11 mouse cellular contexts compared by ENCODE assay signal in the genomic region with DNA sequence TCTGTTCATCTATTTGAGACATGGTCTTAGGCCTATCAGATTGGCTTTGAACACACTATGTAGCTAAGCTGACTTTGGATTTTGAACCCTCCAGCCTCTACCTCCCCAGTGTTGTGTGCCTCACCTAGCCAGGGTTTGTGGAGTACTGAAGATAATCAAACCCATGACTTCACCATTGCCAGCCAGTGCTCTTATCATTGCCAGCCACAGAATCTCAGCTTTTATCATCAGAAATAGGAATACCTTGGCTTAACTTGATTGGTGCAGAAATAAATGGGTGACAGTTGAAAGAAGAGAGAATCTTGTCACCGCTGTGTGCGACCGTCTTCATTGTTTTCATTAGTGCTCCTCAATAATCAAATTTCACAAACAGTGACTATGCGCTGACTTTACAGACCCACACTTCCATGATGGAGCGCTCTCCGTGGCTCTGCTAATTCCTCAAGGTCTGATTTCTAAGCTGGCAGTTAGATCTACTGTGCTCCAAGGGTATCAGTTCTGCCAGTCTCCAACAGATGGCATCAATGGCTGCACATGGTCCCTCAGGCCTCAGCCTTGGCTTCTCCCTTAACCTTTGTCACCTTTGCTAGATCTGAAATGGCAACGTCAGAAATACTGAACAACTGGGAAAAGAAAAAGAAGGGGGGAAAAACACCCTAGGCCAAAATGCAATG.
A peak's percentile ranks its signal among the peaks of the same experiment; 100 is the strongest.
DNase-seq lines count a peak whose midpoint lies in the region; ATAC-seq and TF ChIP-seq lines count a peak whose summit lies in the region.
"Had no signal": no experiment of that assay in that cellular context is flagged by ENCODE, and none has a peak within 500 bp of the region (broad histone marks: within the 10 kb centered on the region; RNA-seq: fewer than 3 reads in every experiment).

No protein-coding gene starts in this region.

- no peak for ATAC-seq in liver, embryonic 11.5 days (replicated peaks; ENCODE audit: low FRiP score)
- ATAC-seq in inflammation-experienced regulatory T-cells, adult 6 months = peak; percentile 63
- ATAC-seq: midbrain, embryonic 16.5 days had no signal

- no peak for TF ChIP-seq POLR2A in liver, adult 2 months (IDR thresholded peaks at IDR 0.05; ENCODE audit: extremely low read depth, insufficient read depth, low read length)
- no peak for TF ChIP-seq POLR2A in thymus, adult 2 months (IDR thresholded peaks at IDR 0.05; ENCODE audit: control insufficient read depth, extremely low read depth, insufficient read depth, low read length, poor library complexity)

- no peaks in the 10 kb centered on the region for H3K27me3 ChIP-seq in liver, adult 2 months (ENCODE audit: control insufficient read depth, insufficient read depth, low read length)
- no peaks in the 10 kb centered on the region for H3K27me3 ChIP-seq in liver, embryonic 11.5 days (replicated peaks; ENCODE audit: control insufficient read depth, insufficient read depth, low read length)
- no peaks in the 10 kb centered on the region for H3K27me3 ChIP-seq in thymus, adult 2 months (ENCODE audit: control insufficient read depth, insufficient read depth, low read length)
- H3K27me3 ChIP-seq: hindbrain, embryonic 15.5 days had no signal

- 83% methylated on average over 7 of the region's 7 CpGs for WGBS in liver, adult 2 months
- WGBS in liver, embryonic 11.5 days = 85% methylated on average over 7 of the region's 7 CpGs
- 73% methylated on average over 7 of the region's 7 CpGs for WGBS in thymus, adult 2 months

- no peaks in the 10 kb centered on the region for H3K9me3 ChIP-seq in liver, embryonic 11.5 days (ENCODE audit: control insufficient read depth, low read length)
- H3K9me3 ChIP-seq: hindbrain, embryonic 15.5 days had no signal

- TF ChIP-seq CTCF in liver, adult 2 months (IDR thresholded peaks at IDR 0.05; ENCODE audit: low read depth, low read length) = peak; percentile 34; the same call in 1 of the 2 replicates
- no peak for TF ChIP-seq CTCF in thymus, adult 2 months (IDR thresholded peaks at IDR 0.05; ENCODE audit: borderline replicate concordance, control insufficient read depth, extremely low read depth, insufficient read depth, low read length, poor library complexity)

- no peak overlapping the region for H3K4me2 ChIP-seq in liver, embryonic 11.5 days
- H3K4me2 ChIP-seq: hindbrain, embryonic 15.5 days had no signal

- peaks cover 66% of the 10 kb centered on the region for H3K79me2 ChIP-seq in liver, adult 2 months (ENCODE audit: control insufficient read depth, insufficient read depth, low read length)

- no peak overlapping the region for H3K9ac ChIP-seq in liver, adult 2 months (ENCODE audit: low read depth, low read length)
- no peak overlapping the region for H3K9ac ChIP-seq in liver, embryonic 11.5 days (ENCODE audit: low read depth, low read length)
- H3K9ac ChIP-seq: hindbrain, embryonic 15.5 days had no signal

- no peak overlapping the region for H3K4me3 ChIP-seq in liver, adult 2 months (ENCODE audit: insufficient read depth, low read depth, low read length)
- H3K4me3 ChIP-seq in liver, embryonic 11.5 days (ENCODE audit: low read depth, low read length) = no peak overlapping the region
- H3K4me3 ChIP-seq in thymus, adult 2 months (ENCODE audit: control insufficient read depth, insufficient read depth, low read length) = no peak overlapping the region
- H3K4me3 ChIP-seq: hindbrain, embryonic 15.5 days had no signal

- no peaks in the 10 kb centered on the region for H3K36me3 ChIP-seq in liver, adult 2 months (ENCODE audit: control insufficient read depth, insufficient read depth, low read length)
- no peaks in the 10 kb centered on the region for H3K36me3 ChIP-seq in liver, embryonic 11.5 days (ENCODE audit: control insufficient read depth, insufficient read depth, low read length)
- H3K36me3 ChIP-seq in thymus, adult 2 months (ENCODE audit: control insufficient read depth, insufficient read depth, low read length) = no peaks in the 10 kb centered on the region
- H3K36me3 ChIP-seq: hindbrain, embryonic 15.5 days had no signal

- peak; percentile 22 for DNase-seq in adrenal gland, postnatal 14 days
- no peak for DNase-seq in adrenal gland, adult 8-10 months
- DNase-seq in liver, adult 2 months (ENCODE audit: extremely low read depth, low read depth, low spot score) = no peak
- DNase-seq in liver, embryonic 11.5 days (ENCODE audit: low spot score) = no peak
- peak; percentile 61 for DNase-seq in thymus, adult 2 months
- no peak for DNase-seq in testis, postnatal 14 days (ENCODE audit: low spot score)
- DNase-seq in cerebellum, postnatal 4 days (ENCODE audit: low spot score in 2 of 2) = no peak
- DNase-seq: retina, postnatal 1 day had no signal

- H3K4me1 ChIP-seq in liver, adult 2 months (ENCODE audit: control insufficient read depth, insufficient read depth, low read length) = peaks cover 14% of the 10 kb centered on the region
- peaks cover 27% of the 10 kb centered on the region for H3K4me1 ChIP-seq in liver, embryonic 11.5 days (replicated peaks; ENCODE audit: control insufficient read depth, insufficient read depth, low read length)
- peaks cover 22% of the 10 kb centered on the region for H3K4me1 ChIP-seq in thymus, adult 2 months (replicated peaks; ENCODE audit: control insufficient read depth, insufficient read depth, low read length)

- H3K27ac ChIP-seq in liver, adult 2 months (replicated peaks; ENCODE audit: insufficient read depth, low read depth, low read length) = peak overlapping the region; percentile 22; the same call in 1 of the 2 replicates
- no peak overlapping the region for H3K27ac ChIP-seq in liver, embryonic 11.5 days (ENCODE audit: low read depth, low read length)
- no peak overlapping the region for H3K27ac ChIP-seq in thymus, adult 2 months (ENCODE audit: control insufficient read depth, insufficient read depth, low read length)
- H3K27ac ChIP-seq: hindbrain, embryonic 15.5 days had no signal

Comparison
In these comparisons a context has a peak if more than half of its experiments do, and no peak if none do; other contexts are left out.
1. DNase-seq: peak in adrenal gland, postnatal 14 days (single experiment) and thymus, adult 2 months (single experiment); none in adrenal gland, adult 8-10 months (single experiment), liver, adult 2 months (single experiment), liver, embryonic 11.5 days (single experiment), testis, postnatal 14 days (single experiment) and cerebellum, postnatal 4 days (0 of 2).